Mouse (Mus musculus) lung, postnatal 10 days (tissue): ENCODE measurements at regions not wholly inside any gene's neighbourhood (a gene's known extent, or its start where the extent isn't known, plus 50 kb on each side); places are given as distances from the start of the nearest gene placed in this dataset.

ENCODE experiments used
- DNase-seq: peaks from one replicate; pipeline ENCODE4 v3.0.0; 2021

GRCm38 (mm10) chr9:116277736-116278135, 102.6 kb upstream of the Tgfbr2 start:
- no peak for DNase-seq

GRCm38 (mm10) chr9:116276141-116276540, 101.0 kb upstream of the Tgfbr2 start:
- no peak for DNase-seq

GRCm38 (mm10) chr9:116272446-116272845, 97.3 kb upstream of the Tgfbr2 start:
- DNase-seq = peak; percentile 44

GRCm38 (mm10) chr9:116270417-116270828, 95.3 kb upstream of the Tgfbr2 start:
- peak; percentile 71 for DNase-seq

GRCm38 (mm10) chr9:116267411-116267810, 92.3 kb upstream of the Tgfbr2 start:
- no peak for DNase-seq

GRCm38 (mm10) chr9:116263833-116264232, 88.7 kb upstream of the Tgfbr2 start:
- no peak for DNase-seq

- DNase-seq = no peak
These were observed 84.4 kb upstream of the Tgfbr2 start for GRCm38 (mm10) chr9:116259569-116259968.

GRCm38 (mm10) chr9:116253546-116253945, 78.4 kb upstream of the Tgfbr2 start:
- peak; percentile 52 for DNase-seq

GRCm38 (mm10) chr9:116252788-116253187, 77.6 kb upstream of the Tgfbr2 start:
- DNase-seq = no peak

GRCm38 (mm10) chr9:116249791-116250190, 74.6 kb upstream of the Tgfbr2 start:
- DNase-seq = peak; percentile 47

- DNase-seq = peak; percentile 35
These were observed 70.0 kb upstream of the Tgfbr2 start for GRCm38 (mm10) chr9:116245136-116245535.

- no peak for DNase-seq
These were observed 69.4 kb upstream of the Tgfbr2 start for GRCm38 (mm10) chr9:116244619-116244899.

- DNase-seq = no peak
These were observed 68.8 kb upstream of the Tgfbr2 start for GRCm38 (mm10) chr9:116243775-116244618.

GRCm38 (mm10) chr9:116241933-116242526, 66.9 kb upstream of the Tgfbr2 start:
- peak; percentile 30 for DNase-seq

GRCm38 (mm10) chr9:116241290-116241689, 66.1 kb upstream of the Tgfbr2 start:
- peak; percentile 71 for DNase-seq

- no peak for DNase-seq
These were observed 61.7 kb upstream of the Tgfbr2 start for GRCm38 (mm10) chr9:116236836-116237235.

GRCm38 (mm10) chr9:116234170-116234569, 59.0 kb upstream of the Tgfbr2 start:
- peak; percentile 50 for DNase-seq

- DNase-seq = peak; percentile 26
These were observed 57.2 kb upstream of the Tgfbr2 start for GRCm38 (mm10) chr9:116232386-116232785.

- DNase-seq = peak; percentile 72
These were observed 56.5 kb upstream of the Tgfbr2 start for GRCm38 (mm10) chr9:116231351-116232311.

- DNase-seq = no peak
These were observed 55.2 kb upstream of the Tgfbr2 start for GRCm38 (mm10) chr9:116230346-116230745.

GRCm38 (mm10) chr9:116228443-116228842, 53.3 kb upstream of the Tgfbr2 start:
- DNase-seq = no peak

GRCm38 (mm10) chr9:116227738-116228137, 52.6 kb upstream of the Tgfbr2 start:
- DNase-seq = no peak
